Mouse (Mus musculus): Measurements from ENCODE around the gene Tubgcp2. TPM values are rescaled to one million over a fixed set of nuclear protein-coding genes. Genes with fewer than 3 reads are reported as not detected.
A peak's percentile ranks its signal among the peaks of the same experiment; 100 is the strongest.

Gene Tubgcp2
- total and polyA plus RNA-seq, 3 experiments = 42.5 to 50.4 (median 46.7) TPM

DNA sequence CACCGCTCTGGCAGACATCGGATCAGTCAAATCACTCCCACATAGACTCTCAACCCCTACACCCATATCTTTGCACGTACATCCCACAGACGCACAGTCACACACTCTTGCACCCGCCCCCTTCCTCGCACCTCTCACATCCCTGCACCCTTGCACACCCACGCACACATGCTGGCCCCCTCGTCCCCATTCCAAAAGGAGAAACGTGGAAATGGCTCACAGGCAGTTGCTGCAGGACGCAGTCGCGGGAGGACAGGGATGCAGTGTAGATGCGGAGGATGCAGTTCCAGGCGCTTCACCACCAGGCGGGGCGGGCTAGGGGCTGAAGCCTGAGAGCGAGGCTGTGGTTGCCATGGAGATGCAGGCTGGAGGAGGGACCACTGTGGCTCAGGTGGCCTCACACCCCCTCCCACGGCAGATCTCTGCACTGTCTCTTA is 45.8 kb upstream of the Tubgcp2 start, which contains the start of gene Caly:
Gene Caly, minus strand, starts transcription at position 307 of the 437 bp plus-strand sequence.
- dilution Hi-C loops (cut with MboI; ENCODE audit: extremely low pct_ligation_motif_present, extremely low pct_unique_long_range_greater_than_20kb, low sequenced_read_pairs) = no loop called here
- Histone ChIP-seq H3K4me2 (ENCODE audit: insufficient read depth, low read depth, poor library complexity, severe bottlenecking) (peak within 1 kb of the TSS; percentile 68), H3K9ac (ENCODE audit: insufficient read depth, low read depth) (no peak within 1 kb of the TSS), H3K27ac (ENCODE audit: insufficient read depth, low read depth) (no peak within 1 kb of the TSS), H3K4me1 (ENCODE audit: control insufficient read depth in 1 of 2, insufficient read depth in 2 of 2) (peaks cover 17 to 22% of the 10 kb centered on the region in 2 experiments), H3K27me3 (replicated peaks) (peaks cover 49% of the 10 kb centered on the region), H3K79me2 (replicated peaks; ENCODE audit: control insufficient read depth, extremely low read depth, insufficient read depth, poor library complexity, severe bottlenecking) (no peaks in the 10 kb centered on the region), H3K36me3 (replicated peaks in 1 of 2; ENCODE audit: control insufficient read depth in 1 of 2, insufficient read depth in 1 of 2, low read length in 1 of 2) (no peaks in the 10 kb centered on the region), H3K9me3 (replicated peaks; ENCODE audit: low read length) (no peaks in the 10 kb centered on the region), H3K4me3 (replicated peaks in 1 of 3; ENCODE audit: low read depth in 2 of 3, low read length in 2 of 3, poor library complexity in 1 of 3) (no peak within 1 kb of the TSS)
- in situ Hi-C loops (cut with MboI; ENCODE audit: low pct_ligation_motif_present, low pct_unique_long_range_greater_than_20kb, low sequenced_read_pairs) = loop anchor here (25.0 kb wide), 1 partner anchor 755 kb away; the partner anchor contains the start of genes Odf3, Scgb1c1 and Urah
- no peak for DNase-seq (ENCODE audit: extremely low read depth)
- TF ChIP-seq NRF1 (IDR thresholded peaks at IDR 0.05; ENCODE audit: low read depth, low read length) (no peak), TCF12 (IDR thresholded peaks at IDR 0.05; ENCODE audit: low read depth, low read length) (no peak), JUN (IDR thresholded peaks at IDR 0.05; ENCODE audit: insufficient read depth, low read depth, low read length) (no peak), MXI1 (IDR thresholded peaks at IDR 0.05; ENCODE audit: low read depth, low read length) (no peak), RAD21 (IDR thresholded peaks at IDR 0.05; ENCODE audit: low read depth, low read length) (peak; percentile 8), NELFE (IDR thresholded peaks at IDR 0.05; ENCODE audit: low read depth, low read length) (no peak), CTCF (conservative IDR thresholded peaks at IDR 0.05 in 1 of 2, IDR thresholded peaks at IDR 0.05 in 1 of 2; ENCODE audit: low read depth in 2 of 2, low read length in 2 of 2) (peak in 1 of 2 experiments; percentile 53; a peak in 2 of 4 replicates), ZC3H11A (IDR thresholded peaks at IDR 0.05; ENCODE audit: low read depth, low read length) (no peak), GABPA (IDR thresholded peaks at IDR 0.05; ENCODE audit: insufficient replicate concordance, low read depth, low read length) (no peak), ZMIZ1 (IDR thresholded peaks at IDR 0.05; ENCODE audit: low read depth, low read length) (no peak), EP300 (IDR thresholded peaks at IDR 0.05; ENCODE audit: low read length) (no peak), ZKSCAN1 (IDR thresholded peaks at IDR 0.05; ENCODE audit: borderline replicate concordance, low read depth, low read length) (no peak), HCFC1 (IDR thresholded peaks at IDR 0.05; ENCODE audit: low read depth, low read length) (no peak), USF2 (conservative IDR thresholded peaks at IDR 0.05; ENCODE audit: low read depth, low read length) (no peak), ZNF384 (IDR thresholded peaks at IDR 0.05; ENCODE audit: low read depth, low read length) (no peak), POLR2A (IDR thresholded peaks at IDR 0.05; ENCODE audit: low read depth, low read length) (no peak), CHD1 (IDR thresholded peaks at IDR 0.05; ENCODE audit: low read depth, low read length) (no peak), ELF1 (IDR thresholded peaks at IDR 0.05; ENCODE audit: low read depth, low read length) (no peak), ETS1 (conservative IDR thresholded peaks at IDR 0.05; ENCODE audit: low read depth, low read length) (no peak), KAT2A (IDR thresholded peaks at IDR 0.05; ENCODE audit: insufficient replicate concordance, low read length) (no peak), POLR2AphosphoS2 (IDR thresholded peaks at IDR 0.05; ENCODE audit: low read depth, low read length) (no peak), MAX (IDR thresholded peaks at IDR 0.05; ENCODE audit: low read length) (no peak), TBP (conservative IDR thresholded peaks at IDR 0.05; ENCODE audit: low read depth, low read length) (no peak), CHD2 (IDR thresholded peaks at IDR 0.05; ENCODE audit: low read length) (no peak), SMC3 (IDR thresholded peaks at IDR 0.05; ENCODE audit: low read depth, low read length) (peak; percentile 66), IRF4 (IDR thresholded peaks at IDR 0.05; ENCODE audit: low read depth, low read length) (no peak)

Measured in CH12.LX (cell line).